In the genomic region with DNA sequence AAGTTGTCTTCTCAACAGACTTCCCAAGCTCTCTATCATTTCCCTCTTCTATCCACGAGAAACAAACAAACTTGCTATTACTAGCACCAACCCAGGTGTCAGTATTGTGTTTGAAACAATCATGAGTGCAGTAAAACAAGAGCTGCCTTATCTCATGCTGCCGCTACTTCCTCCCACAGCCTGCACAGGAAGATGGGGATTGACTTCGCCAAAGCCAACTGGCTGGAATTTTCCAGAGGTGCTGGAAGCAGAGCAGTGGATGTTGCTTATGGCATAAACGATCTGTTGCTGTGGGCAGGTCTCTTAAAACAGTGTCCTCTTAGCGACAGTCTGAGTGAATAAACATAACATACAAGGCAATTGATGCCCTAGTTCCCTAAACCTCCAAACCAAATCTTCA, we compare ENCODE assay signal across 15 mouse cellular contexts. TPM values are rescaled to one million over a fixed set of nuclear protein-coding genes. Genes with fewer than 3 reads are reported as not detected.
DNase-seq lines count a peak whose midpoint lies in the region; ATAC-seq and TF ChIP-seq lines count a peak whose summit lies in the region.
"Had no signal": no experiment of that assay in that cellular context is flagged by ENCODE, and none has a peak within 500 bp of the region (broad histone marks: within the 10 kb centered on the region; RNA-seq: fewer than 3 reads in every experiment).

No protein-coding gene starts in this region.

- H3K27me3 ChIP-seq in heart, embryonic 10.5 days (ENCODE audit: insufficient read depth, poor library complexity, severe bottlenecking): no peaks in the 10 kb centered on the region
- H3K27me3 ChIP-seq in thymus, adult 2 months (ENCODE audit: control insufficient read depth, insufficient read depth, low read length): no peaks in the 10 kb centered on the region
- H3K27me3 ChIP-seq: embryonic facial prominence, embryonic 12.5 days had no signal

- peak; percentile 97 for DNase-seq in heart, adult 11 months
- no peak for DNase-seq in heart, embryonic 10.5 days (ENCODE audit: low spot score)
- peak; percentile 71 for DNase-seq in 416B (ENCODE audit: low read depth)
- DNase-seq in heart, adult 9 months (ENCODE audit: low spot score in 2 of 2): peak; percentile 51 to 70
- peak; percentile 37 for DNase-seq in lung, postnatal 10 days
- no peak for DNase-seq in thymus, adult 2 months
- DNase-seq: adrenal gland, adult 2 months; cerebellum, adult 11-12 months had no signal

- 0 out of 2 replicates have a peak, but pooled peaks cover 4% of the 10 kb centered on the region for H3K4me1 ChIP-seq in heart, embryonic 10.5 days
- no peaks in the 10 kb centered on the region for H3K4me1 ChIP-seq in thymus, adult 2 months (replicated peaks; ENCODE audit: control insufficient read depth, insufficient read depth, low read length)
- H3K4me1 ChIP-seq: embryonic facial prominence, embryonic 12.5 days; limb, embryonic 13.5 days; midbrain, embryonic 12.5 days had no signal

- no peak overlapping the region for H3K4me3 ChIP-seq in heart, embryonic 10.5 days
- no peak overlapping the region for H3K4me3 ChIP-seq in thymus, adult 2 months (ENCODE audit: control insufficient read depth, insufficient read depth, low read length)
- H3K4me3 ChIP-seq: embryonic facial prominence, embryonic 12.5 days; limb, embryonic 13.5 days; liver, embryonic 15.5 days; midbrain, embryonic 12.5 days had no signal

- H3K9me3 ChIP-seq in heart, embryonic 10.5 days: no peaks in the 10 kb centered on the region
- H3K9me3 ChIP-seq: embryonic facial prominence, embryonic 12.5 days; limb, embryonic 13.5 days; liver, embryonic 15.5 days; midbrain, embryonic 12.5 days had no signal

- WGBS in heart, embryonic 10.5 days: 37% methylated on average over 5 of the region's 5 CpGs
- WGBS in thymus, adult 2 months: 17% methylated on average over 5 of the region's 5 CpGs

- ATAC-seq in granulocyte monocyte progenitor cell, adult 5-6 weeks (replicated peaks; ENCODE audit: poor library complexity, severe bottlenecking): no peak
- no peak for ATAC-seq in inflammation-experienced regulatory T-cells, adult 6 months
- ATAC-seq: intestine, postnatal 0 days had no signal

- TF ChIP-seq CTCF in thymus, adult 2 months (IDR thresholded peaks at IDR 0.05; ENCODE audit: borderline replicate concordance, control insufficient read depth, extremely low read depth, insufficient read depth, low read length, poor library complexity): no peak

- no peak overlapping the region for H3K27ac ChIP-seq in heart, embryonic 10.5 days
- no peak overlapping the region for H3K27ac ChIP-seq in thymus, adult 2 months (ENCODE audit: control insufficient read depth, insufficient read depth, low read length)
- H3K27ac ChIP-seq: embryonic facial prominence, embryonic 12.5 days; limb, embryonic 13.5 days; liver, embryonic 15.5 days; midbrain, embryonic 12.5 days had no signal

- no peaks in the 10 kb centered on the region for H3K36me3 ChIP-seq in heart, embryonic 10.5 days
- no peaks in the 10 kb centered on the region for H3K36me3 ChIP-seq in thymus, adult 2 months (ENCODE audit: control insufficient read depth, insufficient read depth, low read length)
- H3K36me3 ChIP-seq: embryonic facial prominence, embryonic 12.5 days; limb, embryonic 13.5 days; liver, embryonic 15.5 days; midbrain, embryonic 12.5 days had no signal

- no peak for TF ChIP-seq POLR2A in thymus, adult 2 months (IDR thresholded peaks at IDR 0.05; ENCODE audit: control insufficient read depth, extremely low read depth, insufficient read depth, low read length, poor library complexity)

RNA-seq across cellular contexts. Expression of gene Katnbl1, which starts 4.4 kb away (rescaled TPM):
- polyA plus RNA-seq in heart, embryonic 10.5 days (2016; fragmentation: Nextera tagmentation; extraction: Ambion mirVana): 27.4 and 36.6 TPM in 2 replicates
- 18.0 and 18.1 TPM in 2 replicates for total RNA-seq in granulocyte monocyte progenitor cell, adult 5-6 weeks (2014; fragmentation: Nextera tagmentation)
- total RNA-seq in granulocyte monocyte progenitor cell, adult 5-6 weeks (2017): 16.4 and 18.1 TPM in 2 replicates
- 10 to 100 TPM; 22.9 to 30.5 (median 23.0) TPM for polyA plus RNA-seq in inflammation-experienced regulatory T-cells, adult 6 months (2017; shearing (Covaris generic))
- 2.3 and 2.6 TPM in 2 replicates for polyA plus RNA-seq in thymus, adult 2 months (2012; rRNA removed)

RNA-seq across cellular contexts. Expression of gene Emc4, which starts 6.8 kb away (rescaled TPM):
- polyA plus RNA-seq in heart, embryonic 10.5 days (2016; fragmentation: Nextera tagmentation; extraction: Ambion mirVana): 114 and 134 TPM in 2 replicates
- 58.9 and 83.9 TPM in 2 replicates for total RNA-seq in granulocyte monocyte progenitor cell, adult 5-6 weeks (2014; fragmentation: Nextera tagmentation)
- total RNA-seq in granulocyte monocyte progenitor cell, adult 5-6 weeks (2017): 73.6 and 78.2 TPM in 2 replicates
- 10 to 100 TPM; 76.8 to 96.3 (median 82.0) TPM for polyA plus RNA-seq in inflammation-experienced regulatory T-cells, adult 6 months (2017; shearing (Covaris generic))
- polyA plus RNA-seq in thymus, adult 2 months (2012; rRNA removed): 82.1 and 96.1 TPM in 2 replicates

Comparison
In these comparisons a context has a peak if more than half of its experiments do, and no peak if none do; other contexts are left out.
1. DNase-seq: peak in heart, adult 11 months (single experiment), 416B (single experiment), heart, adult 9 months (2 of 2) and lung, postnatal 10 days (single experiment); none in heart, embryonic 10.5 days (single experiment) and thymus, adult 2 months (single experiment).